In the genomic region with DNA sequence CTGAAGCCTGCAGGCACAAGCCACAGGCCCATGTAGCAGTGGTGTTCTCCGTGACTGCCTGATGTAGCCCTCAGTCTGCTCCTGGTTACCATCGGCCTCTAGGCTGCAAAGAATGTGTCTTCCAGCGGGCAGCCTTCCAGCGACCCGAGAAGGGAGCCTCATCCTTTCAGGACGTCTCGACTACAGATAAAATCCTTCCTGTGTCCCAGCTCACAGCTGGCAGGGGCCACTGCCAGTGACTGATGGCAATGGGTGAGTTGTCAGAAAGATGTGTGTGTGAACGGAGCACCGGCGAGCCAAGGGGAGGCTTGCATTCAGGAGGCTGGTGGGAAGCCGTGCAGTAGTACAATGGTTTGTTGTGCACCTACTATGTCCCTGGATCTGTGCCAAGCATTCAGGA, we compare ENCODE assay signal across 9 mouse cellular contexts.
DNase-seq lines count a peak whose midpoint lies in the region; ATAC-seq and TF ChIP-seq lines count a peak whose summit lies in the region.
"Had no signal": no experiment of that assay in that cellular context is flagged by ENCODE, and none has a peak within 500 bp of the region (broad histone marks: within the 10 kb centered on the region; RNA-seq: fewer than 3 reads in every experiment).

No protein-coding gene starts in this region.

- no peak for TF ChIP-seq CTCF in brain, embryonic 14.5 days (IDR thresholded peaks at IDR 0.05; ENCODE audit: borderline replicate concordance, extremely low read depth, insufficient read depth, insufficient read length)

- H3K9ac ChIP-seq in intestine, embryonic 15.5 days = no peak overlapping the region
- H3K9ac ChIP-seq in intestine, embryonic 16.5 days (ENCODE audit: low read depth, low read length) = no peak overlapping the region
- H3K9ac ChIP-seq in lung, embryonic 16.5 days (ENCODE audit: low read length) = no peak overlapping the region

- H3K4me3 ChIP-seq in intestine, embryonic 15.5 days (replicated peaks) = no peak overlapping the region
- no peak overlapping the region for H3K4me3 ChIP-seq in intestine, embryonic 16.5 days (ENCODE audit: low read length)
- no peak overlapping the region for H3K4me3 ChIP-seq in lung, embryonic 16.5 days (ENCODE audit: low read length)

- no peaks in the 10 kb centered on the region for H3K9me3 ChIP-seq in intestine, embryonic 15.5 days
- no peaks in the 10 kb centered on the region for H3K9me3 ChIP-seq in intestine, embryonic 16.5 days (ENCODE audit: control insufficient read depth, low read length)
- H3K9me3 ChIP-seq in lung, embryonic 16.5 days (ENCODE audit: control insufficient read depth, low read length) = no peaks in the 10 kb centered on the region

- no peaks in the 10 kb centered on the region for H3K36me3 ChIP-seq in intestine, embryonic 15.5 days
- no peaks in the 10 kb centered on the region for H3K36me3 ChIP-seq in intestine, embryonic 16.5 days (ENCODE audit: control insufficient read depth, insufficient read depth, low read length)
- H3K36me3 ChIP-seq in lung, embryonic 16.5 days (ENCODE audit: control insufficient read depth, insufficient read depth, low read length) = no peaks in the 10 kb centered on the region

- H3K4me2 ChIP-seq in intestine, embryonic 15.5 days (replicated peaks) = no peak overlapping the region
- no peak overlapping the region for H3K4me2 ChIP-seq in intestine, embryonic 16.5 days (ENCODE audit: low read depth, low read length)
- no peak overlapping the region for H3K4me2 ChIP-seq in lung, embryonic 16.5 days (ENCODE audit: low read depth, low read length)

- H3K27me3 ChIP-seq in intestine, embryonic 15.5 days (replicated peaks) = no peaks in the 10 kb centered on the region
- no peaks in the 10 kb centered on the region for H3K27me3 ChIP-seq in intestine, embryonic 16.5 days (replicated peaks; ENCODE audit: control insufficient read depth, insufficient read depth, low read length)
- H3K27me3 ChIP-seq in lung, embryonic 16.5 days (ENCODE audit: control insufficient read depth, insufficient read depth, low read depth, low read length) = no peaks in the 10 kb centered on the region

- WGBS in intestine, embryonic 15.5 days = 55% methylated on average over 11 of the region's 11 CpGs
- WGBS in intestine, embryonic 16.5 days = 54% methylated on average over 11 of the region's 11 CpGs
- WGBS in lung, embryonic 16.5 days = 32% methylated on average over 11 of the region's 11 CpGs

- peak; percentile 47 to 51 for DNase-seq in adrenal gland, adult 18-20 months (ENCODE audit: low spot score in 2 of 2)
- peak; percentile 50 for DNase-seq in brain, embryonic 14.5 days (ENCODE audit: low read depth)
- DNase-seq in urinary bladder, postnatal 14 days (ENCODE audit: low spot score) = no peak
- no peak for DNase-seq in urinary bladder, postnatal 25 days (ENCODE audit: low spot score)
- DNase-seq in heart, postnatal 4 days = no peak
- DNase-seq: right cerebral cortex, adult 18-20 months had no signal

- H3K4me1 ChIP-seq in intestine, embryonic 15.5 days (replicated peaks) = peaks cover 9% of the 10 kb centered on the region; the same call in 1 of the 2 replicates
- 0 out of 2 replicates have a peak, but pooled peaks cover 3% of the 10 kb centered on the region for H3K4me1 ChIP-seq in intestine, embryonic 16.5 days (ENCODE audit: control insufficient read depth, insufficient read depth, low read length)
- no peaks in the 10 kb centered on the region; the same call in 1 of the 2 replicates for H3K4me1 ChIP-seq in lung, embryonic 16.5 days (replicated peaks; ENCODE audit: control insufficient read depth, insufficient read depth, low read length)

- no peak for TF ChIP-seq POLR2A in brain, embryonic 14.5 days (IDR thresholded peaks at IDR 0.05; ENCODE audit: borderline replicate concordance, extremely low read depth, insufficient read depth, insufficient read length, poor library complexity, severe bottlenecking)

- H3K27ac ChIP-seq in intestine, embryonic 15.5 days = no peak overlapping the region
- H3K27ac ChIP-seq in intestine, embryonic 16.5 days (ENCODE audit: low read length) = no peak overlapping the region
- no peak overlapping the region for H3K27ac ChIP-seq in lung, embryonic 16.5 days (ENCODE audit: low read length)

- peak; percentile 28; the same call in 1 of the 2 replicates for ATAC-seq in intestine, embryonic 15.5 days
- no peak for ATAC-seq in intestine, embryonic 16.5 days
- peak; percentile 61 for ATAC-seq in lung, embryonic 16.5 days (ENCODE audit: low read depth)

Comparison
In these comparisons a context has a peak if more than half of its experiments do, and no peak if none do; other contexts are left out.
1. DNase-seq: peak in adrenal gland, adult 18-20 months (2 of 2) and brain, embryonic 14.5 days (single experiment); none in urinary bladder, postnatal 14 days (single experiment), urinary bladder, postnatal 25 days (single experiment) and heart, postnatal 4 days (single experiment).